Mouse (Mus musculus) brain, adult 2 months (tissue): Measurements from ENCODE around the gene Speg.
A peak's percentile ranks its signal among the peaks of the same experiment; 100 is the strongest.

Experiments
- DNase-seq: peaks from one replicate; pipeline ENCODE4 v3.0.0; 2011; ENCODE audit warnings: low read depth, low spot score

Gene Speg

GRCm38 (mm10) chr1:75393846-75394245 lies 18.7 kb downstream of the Speg start:
- no peak for DNase-seq

- peak; percentile 89 for DNase-seq
Observed at GRCm38 (mm10) chr1:75398761-75399402, 23.8 kb downstream of the Speg start.

GRCm38 (mm10) chr1:75399755-75400492 lies 24.8 kb downstream of the Speg start:
- DNase-seq: no peak

GRCm38 (mm10) chr1:75400493-75401115 lies 25.5 kb downstream of the Speg start:
- DNase-seq: no peak

DNA sequence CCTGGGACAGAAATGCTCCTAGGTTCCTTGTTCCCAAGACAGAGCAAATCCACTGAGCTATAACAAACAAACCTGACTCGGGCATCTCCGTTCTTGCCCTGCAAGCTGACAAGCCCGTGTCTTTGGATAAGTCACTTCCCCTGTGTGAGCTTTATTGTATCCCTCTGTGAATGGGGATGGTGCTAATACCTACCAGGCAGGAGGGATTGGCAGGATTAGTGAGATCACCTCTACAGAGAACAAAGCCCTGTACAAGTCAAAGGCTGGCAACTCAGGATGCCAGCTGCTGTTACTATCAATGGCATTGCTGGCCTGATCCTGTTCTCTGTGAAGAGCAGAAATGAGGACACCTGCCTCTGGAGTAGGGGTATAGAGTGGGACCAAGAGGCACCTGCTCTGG lies 30.4 kb downstream of the Speg start:
- DNase-seq: no peak

DNA sequence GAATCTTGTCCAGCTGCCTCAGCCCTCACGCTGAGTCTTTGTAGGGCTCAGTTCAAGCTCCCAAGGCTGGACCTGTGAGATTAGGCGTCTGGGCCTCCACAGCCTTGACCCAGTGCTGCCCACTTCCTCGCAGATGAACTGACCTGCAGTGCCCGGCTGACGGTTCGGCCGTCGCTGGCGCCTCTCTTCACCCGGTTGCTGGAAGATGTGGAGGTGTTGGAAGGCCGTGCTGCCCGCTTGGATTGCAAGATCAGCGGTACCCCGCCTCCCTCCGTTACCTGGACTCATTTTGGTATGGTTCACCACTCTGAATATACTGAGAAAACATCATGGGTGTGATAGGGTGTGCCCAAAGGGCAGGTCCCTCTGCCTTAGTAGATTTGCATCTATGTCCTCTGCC lies 31.1 kb downstream of the Speg start:
- DNase-seq: no peak

- DNase-seq: peak; percentile 49
Observed at GRCm38 (mm10) chr1:75407056-75407455, 32.0 kb downstream of the Speg start.

GRCm38 (mm10) chr1:75408210-75408609 lies 33.1 kb downstream of the Speg start:
- DNase-seq: peak; percentile 58

DNA sequence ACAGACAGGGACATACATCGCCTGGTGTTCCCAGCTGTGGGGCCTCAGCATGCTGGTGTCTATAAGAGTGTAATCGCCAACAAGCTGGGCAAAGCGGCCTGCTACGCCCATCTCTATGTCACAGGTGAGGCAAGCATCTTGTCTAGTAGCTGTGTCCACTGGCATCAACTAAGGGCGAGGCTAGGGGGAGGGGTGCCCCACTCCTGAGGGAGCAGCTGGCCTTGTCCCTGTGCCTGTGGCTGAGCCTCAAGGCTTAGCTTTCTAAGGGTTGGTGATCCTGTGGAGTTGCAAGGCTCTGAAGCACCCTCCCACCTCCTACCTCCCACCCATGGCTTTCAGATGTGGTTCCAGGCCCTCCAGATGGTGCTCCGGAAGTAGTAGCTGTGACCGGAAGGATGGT lies 34.9 kb downstream of the Speg start:
- DNase-seq: no peak

DNA sequence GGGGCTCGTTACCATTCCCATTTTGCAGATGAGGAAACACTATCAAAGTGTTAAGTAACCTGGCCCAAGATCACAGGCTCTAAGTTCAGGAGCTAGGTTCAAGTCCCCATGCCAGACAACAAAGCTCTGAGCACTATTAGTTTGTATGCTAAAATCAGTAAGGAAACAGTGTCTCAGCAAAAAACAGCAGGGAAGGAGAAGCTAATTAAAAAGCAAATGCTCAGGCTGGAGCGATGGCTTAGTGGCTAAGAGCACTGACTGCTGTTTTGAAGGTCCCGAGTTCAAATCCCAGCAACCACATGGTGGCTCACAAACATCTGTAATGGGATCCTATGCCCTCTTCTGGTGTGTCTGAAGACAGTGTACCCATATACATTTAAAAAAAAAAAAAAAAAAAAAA lies 37.1 kb downstream of the Speg start:
- no peak for DNase-seq

DNA sequence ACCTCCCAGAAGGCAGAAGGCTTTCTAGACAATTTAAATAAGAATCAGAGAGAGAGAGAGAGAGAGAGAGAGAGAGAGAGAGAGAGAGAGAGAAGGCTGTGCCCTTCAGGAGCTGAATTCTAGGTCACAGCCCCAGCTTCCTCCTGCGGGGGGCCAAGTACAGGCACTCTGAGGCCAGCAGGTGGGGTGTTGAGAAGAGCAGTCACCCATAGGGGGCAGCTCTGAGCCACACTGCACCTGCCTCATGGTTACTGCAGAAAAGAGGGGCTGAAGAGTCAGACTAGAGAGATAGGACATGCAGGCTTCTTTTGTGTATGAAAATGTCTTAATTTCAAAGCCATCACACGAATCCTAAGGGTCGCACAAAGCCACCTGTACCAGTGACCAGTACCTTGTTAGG lies 38.7 kb downstream of the Speg start:
- peak; percentile 86 for DNase-seq

- no peak for DNase-seq
Observed at GRCm38 (mm10) chr1:75421794-75422193, 46.7 kb downstream of the Speg start.

DNA sequence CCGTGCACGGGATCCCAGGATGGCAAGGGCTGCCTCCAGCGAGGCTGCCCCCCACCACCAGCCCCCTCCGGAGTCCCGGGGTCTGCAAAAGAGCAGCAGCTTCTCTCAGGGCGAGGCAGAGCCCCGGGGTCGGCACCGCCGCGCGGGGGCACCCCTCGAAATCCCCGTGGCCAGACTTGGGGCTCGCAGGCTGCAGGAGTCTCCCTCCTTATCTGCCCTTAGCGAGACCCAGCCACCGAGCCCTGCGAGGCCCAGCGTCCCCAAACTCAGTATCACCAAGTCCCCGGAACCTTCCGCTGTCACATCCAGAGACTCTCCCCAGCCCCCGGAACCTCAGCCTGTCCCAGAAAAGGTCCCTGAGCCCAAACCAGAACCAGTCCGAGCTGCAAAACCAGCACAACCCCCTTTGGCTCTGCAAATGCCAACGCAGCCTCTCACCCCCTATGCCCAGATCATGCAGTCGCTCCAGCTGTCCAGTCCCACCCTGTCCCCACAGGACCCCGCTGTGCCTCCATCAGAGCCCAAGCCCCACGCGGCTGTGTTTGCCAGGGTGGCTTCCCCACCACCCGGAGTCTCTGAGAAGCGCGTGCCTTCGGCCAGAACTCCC lies 47.2 kb downstream of the Speg start:
- no peak for DNase-seq

GRCm38 (mm10) chr1:75422823-75423471 lies 47.9 kb downstream of the Speg start:
- no peak for DNase-seq

DNA sequence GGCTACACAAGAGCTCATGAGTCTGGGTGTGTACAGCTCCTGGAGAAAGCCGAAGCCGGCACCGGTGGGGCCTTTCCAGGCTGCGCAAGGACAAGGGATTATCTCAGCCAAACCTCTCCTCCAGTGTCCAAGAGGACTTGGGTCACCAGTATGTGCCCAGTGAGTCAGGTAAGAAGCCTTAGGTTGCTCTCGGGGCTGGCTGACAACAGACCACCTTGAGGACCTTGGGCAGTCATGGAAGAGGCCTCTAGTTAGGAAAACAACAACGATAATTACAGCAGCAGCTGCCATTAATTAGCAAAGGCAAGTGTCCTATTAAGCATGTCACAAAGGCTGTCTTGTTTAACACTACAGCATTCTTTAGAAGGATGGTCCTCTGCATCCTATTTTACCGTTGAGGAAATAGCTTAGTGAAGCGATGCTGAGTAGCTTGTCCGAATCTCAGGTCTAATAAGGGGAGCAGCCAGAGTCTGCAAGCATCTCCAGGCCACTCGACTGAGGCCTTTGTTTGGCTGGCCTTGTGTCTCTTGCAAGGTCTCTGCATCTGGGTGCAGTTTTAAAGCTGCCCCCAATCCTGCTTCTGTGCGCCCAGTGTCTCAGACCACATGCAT lies 48.8 kb downstream of the Speg start:
- no peak for DNase-seq

DNA sequence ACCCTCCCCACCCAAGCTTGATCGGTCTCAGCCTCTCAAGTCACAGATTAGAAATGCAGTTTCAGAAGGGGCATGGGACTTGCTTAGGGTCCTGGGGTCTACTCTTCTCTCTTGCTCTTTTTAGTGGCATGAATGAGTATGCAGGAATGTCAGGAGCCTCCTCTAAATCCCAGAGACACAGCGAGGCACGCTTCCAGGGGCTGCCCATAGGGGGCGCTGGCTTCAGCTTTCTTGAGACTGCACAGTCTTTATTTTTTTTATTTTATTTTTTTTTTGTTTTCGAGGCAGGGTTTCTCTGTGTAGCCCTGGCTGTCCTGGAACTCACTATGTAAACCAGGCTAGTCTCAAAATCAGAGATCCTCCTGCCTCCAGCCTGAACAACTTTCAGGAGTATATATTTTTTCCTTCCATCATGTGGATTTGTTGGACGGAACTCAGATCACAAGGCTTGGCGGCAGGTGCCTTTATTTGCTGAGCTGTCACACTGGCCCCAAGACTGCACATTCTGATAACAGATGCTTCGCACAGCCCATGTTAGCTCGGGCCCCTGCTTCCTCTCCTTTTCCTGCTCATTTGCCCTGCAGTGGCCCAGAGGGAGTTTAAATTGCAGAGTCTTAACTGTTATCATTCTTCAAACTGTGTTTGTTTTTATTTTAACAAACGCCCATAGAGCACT lies 50.8 kb downstream of the Speg start:
- DNase-seq: peak; percentile 85

DNA sequence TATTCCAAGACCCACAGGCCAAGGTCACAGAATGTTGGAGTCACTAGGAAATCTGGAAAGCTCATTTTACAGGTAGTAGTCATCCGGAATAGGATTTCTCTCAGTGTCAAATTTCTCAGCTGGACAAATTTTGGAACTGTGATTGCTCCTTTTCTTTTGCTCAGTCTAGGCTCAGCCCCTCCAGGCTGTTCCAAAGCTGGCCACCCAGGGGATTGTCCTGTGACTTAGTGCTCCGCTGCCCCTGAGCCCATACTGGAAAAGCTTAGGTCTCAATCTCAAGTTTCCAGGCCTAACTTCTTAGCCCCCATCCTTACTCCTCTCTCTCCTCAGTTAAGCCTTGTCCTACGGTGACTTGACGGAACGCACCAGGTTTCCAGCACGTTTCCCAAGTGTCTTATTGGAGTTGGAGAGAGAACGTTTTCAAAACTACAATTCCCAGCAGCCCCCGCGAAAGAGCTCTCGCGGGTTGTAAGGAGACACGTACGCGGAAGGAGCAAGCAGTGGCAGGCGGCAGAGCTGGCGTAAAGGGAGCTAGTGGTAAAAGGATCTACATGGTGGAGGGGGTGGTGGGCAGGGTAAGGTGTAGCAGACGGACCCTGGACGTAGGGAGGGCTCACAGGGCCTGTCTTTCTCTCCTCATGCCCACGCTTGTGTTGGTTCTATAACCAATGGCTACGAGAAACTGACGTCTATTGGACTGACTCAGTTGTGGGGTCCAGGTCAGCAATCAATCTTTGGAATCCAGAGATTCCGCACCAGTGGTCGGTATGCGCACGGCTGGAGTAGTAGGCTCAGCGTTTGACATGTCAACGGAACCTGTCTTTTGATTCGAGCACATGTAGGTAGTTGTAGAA lies 60.6 kb downstream of the Speg start, which contains the start of gene Gmppa:
Gmppa (plus strand) TSS at position 456 of the 854 bp plus-strand sequence.
- DNase-seq: peak; percentile 93

DNA sequence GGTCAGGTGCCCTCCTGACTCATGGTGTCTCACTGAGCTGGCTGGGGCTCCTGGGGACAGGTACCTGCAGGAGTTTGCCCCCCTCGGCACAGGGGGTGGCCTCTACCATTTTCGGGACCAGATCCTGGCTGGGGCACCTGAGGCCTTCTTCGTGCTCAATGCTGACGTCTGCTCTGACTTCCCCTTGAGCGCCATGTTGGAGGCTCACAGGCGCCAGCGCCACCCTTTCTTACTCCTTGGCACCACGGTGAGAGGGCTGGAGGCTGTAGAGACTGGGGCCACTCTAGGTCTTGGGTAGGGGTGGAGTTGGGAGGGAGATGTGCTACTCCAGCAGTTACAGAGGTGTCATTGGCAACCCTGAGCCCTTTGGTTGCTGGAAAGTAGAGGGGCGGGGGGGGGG lies 63.7 kb downstream of the Speg start:
- no peak for DNase-seq

- DNase-seq: peak; percentile 73
Observed at GRCm38 (mm10) chr1:75440661-75441060, 65.6 kb downstream of the Speg start.

GRCm38 (mm10) chr1:75441471-75441996 lies 66.4 kb downstream of the Speg start:
- DNase-seq: no peak
